Mouse (Mus musculus): ENCODE data around the gene Parvb. TPM values are rescaled to one million over a fixed set of nuclear protein-coding genes. Genes with fewer than 3 reads are reported as not detected.

Parvb gene
- polyA plus RNA-seq, 1 experiment from 2014 or later = 2.8 TPM

DNA sequence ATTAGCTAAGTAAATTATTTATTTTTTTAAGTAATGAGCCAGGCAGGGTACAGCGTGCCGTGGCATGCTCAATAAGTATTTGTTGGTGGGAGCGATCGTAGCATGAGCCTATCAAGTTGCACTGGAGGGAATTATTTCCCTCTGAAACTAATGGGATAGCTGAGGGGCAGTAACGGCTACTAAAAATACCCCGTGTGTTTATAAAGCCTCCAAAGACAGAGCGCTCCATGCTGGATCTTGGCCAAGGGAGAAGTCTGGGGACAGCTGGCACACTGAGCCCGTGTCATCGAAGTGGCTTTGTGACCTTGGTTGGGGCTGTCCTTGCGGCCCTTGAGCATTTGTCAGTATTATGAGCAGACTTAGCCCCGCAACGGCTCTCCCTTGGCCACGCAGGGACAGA, 19.4 kb downstream of the Parvb start:
- TF ChIP-seq CTCF (IDR thresholded peaks at IDR 0.05; ENCODE audit: low read depth) = no peak
- H3K4me3 ChIP-seq (ENCODE audit: low read depth, low read length) = no peak overlapping the region
- no peak overlapping the region for H3K4me2 ChIP-seq (replicated peaks; ENCODE audit: low read depth)
- H3K36me3 ChIP-seq (ENCODE audit: control insufficient read depth, insufficient read depth) = no peaks in the 10 kb centered on the region
- no peak overlapping the region for H3K9ac ChIP-seq (ENCODE audit: low read depth, low read length)
- H3K4me1 ChIP-seq (replicated peaks; ENCODE audit: control insufficient read depth, insufficient read depth, low read length) = no peaks in the 10 kb centered on the region; the same call in 1 of the 2 replicates
- no peaks in the 10 kb centered on the region for H3K9me3 ChIP-seq (ENCODE audit: control insufficient read depth)
- no peak for ATAC-seq
- H3K27me3 ChIP-seq (replicated peaks; ENCODE audit: control insufficient read depth, insufficient read depth, low read length) = no peaks in the 10 kb centered on the region
- H3K27ac ChIP-seq (ENCODE audit: low read depth, low read length) = no peak overlapping the region
- WGBS = 54% methylated on average over 13 of the region's 13 CpGs

- no peaks in the 10 kb centered on the region for H3K27me3 ChIP-seq (replicated peaks; ENCODE audit: control insufficient read depth, insufficient read depth, low read length)
- ATAC-seq = no peak
- 89% methylated on average over 7 of the region's 7 CpGs for WGBS
These were observed 20.8 kb downstream of the Parvb start for GRCm38 (mm10) chr15:84252645-84253044.

DNA sequence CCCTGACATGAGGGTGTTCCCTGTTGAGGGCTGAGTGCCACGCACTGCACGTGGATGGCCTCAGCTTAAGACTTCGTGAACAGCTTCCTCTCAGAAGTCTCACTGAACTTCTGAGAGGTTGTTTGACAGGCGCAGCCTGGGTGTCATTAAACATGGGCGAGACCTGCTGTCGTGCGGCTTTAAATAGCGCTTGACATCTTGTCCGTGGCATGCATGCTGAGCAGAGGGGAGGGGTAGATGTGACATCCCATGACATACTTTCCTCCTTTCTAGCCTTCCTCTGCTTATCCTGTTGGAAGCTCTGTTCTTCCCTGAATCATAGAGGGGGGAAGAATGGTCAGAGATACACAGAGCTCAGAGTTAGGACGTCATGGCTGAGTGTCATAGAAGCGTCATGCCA, 21.9 kb downstream of the Parvb start:
- no peaks in the 10 kb centered on the region for H3K27me3 ChIP-seq (replicated peaks; ENCODE audit: control insufficient read depth, insufficient read depth, low read length)
- no peaks in the 10 kb centered on the region; the same call in 1 of the 2 replicates for H3K4me1 ChIP-seq (replicated peaks; ENCODE audit: control insufficient read depth, insufficient read depth, low read length)
- no peak for ATAC-seq
- no peak overlapping the region for H3K27ac ChIP-seq (ENCODE audit: low read depth, low read length)
- 29% methylated on average over 11 of the region's 11 CpGs for WGBS
- H3K4me3 ChIP-seq (ENCODE audit: low read depth, low read length) = no peak overlapping the region
- H3K9ac ChIP-seq (ENCODE audit: low read depth, low read length) = no peak overlapping the region
- no peak overlapping the region for H3K4me2 ChIP-seq (replicated peaks; ENCODE audit: low read depth)
- H3K9me3 ChIP-seq (ENCODE audit: control insufficient read depth) = no peaks in the 10 kb centered on the region
- no peak for TF ChIP-seq CTCF (IDR thresholded peaks at IDR 0.05; ENCODE audit: low read depth)
- no peaks in the 10 kb centered on the region for H3K36me3 ChIP-seq (ENCODE audit: control insufficient read depth, insufficient read depth)

More at GRCm38 (mm10) chr15:84252645-84253044, 20.8 kb downstream of the Parvb start:
- TF ChIP-seq CTCF (IDR thresholded peaks at IDR 0.05; ENCODE audit: low read depth) = no peak
- Histone ChIP-seq H3K9me3 (ENCODE audit: control insufficient read depth) (no peaks in the 10 kb centered on the region), H3K4me1 (replicated peaks; ENCODE audit: control insufficient read depth, insufficient read depth, low read length) (no peaks in the 10 kb centered on the region; the same call in 1 of the 2 replicates), H3K9ac (ENCODE audit: low read depth, low read length) (no peak overlapping the region), H3K4me2 (replicated peaks; ENCODE audit: low read depth) (no peak overlapping the region), H3K4me3 (ENCODE audit: low read depth, low read length) (no peak overlapping the region), H3K27ac (ENCODE audit: low read depth, low read length) (no peak overlapping the region), H3K36me3 (ENCODE audit: control insufficient read depth, insufficient read depth) (no peaks in the 10 kb centered on the region)

DNA sequence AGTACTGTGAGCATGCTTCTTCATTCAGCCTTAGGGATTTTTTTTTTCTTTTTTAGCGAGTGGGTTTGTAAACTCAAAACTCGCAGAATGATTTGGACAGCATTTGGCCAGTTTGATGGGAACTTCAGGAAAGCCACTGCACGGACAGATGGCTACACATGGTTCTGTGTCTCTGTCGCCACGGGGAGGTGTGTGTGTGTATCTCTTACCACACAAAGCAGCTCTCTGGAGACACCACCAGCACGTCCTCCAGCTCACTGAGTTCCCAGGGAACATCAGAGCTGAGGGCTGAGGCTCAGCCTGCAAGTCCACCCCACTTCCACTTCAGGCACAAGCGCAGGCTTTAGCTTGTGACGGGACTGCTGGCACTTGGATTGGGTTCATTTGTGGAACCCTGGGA, 22.5 kb downstream of the Parvb start:
- Histone ChIP-seq H3K4me2 (replicated peaks; ENCODE audit: low read depth) (no peak overlapping the region), H3K36me3 (ENCODE audit: control insufficient read depth, insufficient read depth) (no peaks in the 10 kb centered on the region), H3K4me1 (replicated peaks; ENCODE audit: control insufficient read depth, insufficient read depth, low read length) (no peaks in the 10 kb centered on the region; the same call in 1 of the 2 replicates), H3K27me3 (replicated peaks; ENCODE audit: control insufficient read depth, insufficient read depth, low read length) (no peaks in the 10 kb centered on the region), H3K9me3 (ENCODE audit: control insufficient read depth) (no peaks in the 10 kb centered on the region), H3K9ac (ENCODE audit: low read depth, low read length) (no peak overlapping the region), H3K27ac (ENCODE audit: low read depth, low read length) (no peak overlapping the region), H3K4me3 (ENCODE audit: low read depth, low read length) (no peak overlapping the region)
- no peak for TF ChIP-seq CTCF (IDR thresholded peaks at IDR 0.05; ENCODE audit: low read depth)
- 62% methylated on average over 8 of the region's 8 CpGs for WGBS
- no peak for ATAC-seq

DNA sequence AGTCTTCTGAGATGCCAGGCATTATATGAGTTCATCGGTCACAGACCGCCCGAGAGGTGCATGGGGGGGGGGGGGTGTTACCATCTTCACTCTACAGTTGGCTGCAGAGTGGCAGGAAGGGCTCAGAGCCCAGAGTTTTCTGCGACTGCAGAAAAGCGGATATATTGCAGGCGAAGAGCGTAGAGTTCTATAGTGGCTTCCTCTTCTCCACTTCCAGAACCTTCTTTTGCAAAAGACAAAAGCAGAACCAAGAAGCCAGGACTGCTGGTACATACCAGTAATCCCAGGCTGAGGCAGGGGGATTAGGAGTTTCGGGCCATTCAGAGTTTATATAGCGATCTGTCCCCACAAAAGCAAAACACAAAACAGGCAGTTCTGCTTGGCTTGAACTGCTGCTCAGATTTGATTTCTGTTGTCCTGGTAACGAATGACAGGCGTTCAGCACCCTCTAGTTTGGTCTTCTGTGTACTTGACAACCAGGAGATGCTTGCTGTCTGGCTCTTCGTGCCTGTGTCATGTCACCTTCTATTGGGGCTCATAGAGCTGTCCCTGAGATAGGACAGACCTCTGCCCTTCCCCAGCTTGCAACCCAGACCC, 24.5 kb downstream of the Parvb start:
- no peak for ATAC-seq
- H3K4me2 ChIP-seq (replicated peaks; ENCODE audit: low read depth) = no peak overlapping the region
- no peaks in the 10 kb centered on the region for H3K36me3 ChIP-seq (ENCODE audit: control insufficient read depth, insufficient read depth)
- H3K27me3 ChIP-seq (replicated peaks; ENCODE audit: control insufficient read depth, insufficient read depth, low read length) = no peaks in the 10 kb centered on the region
- no peaks in the 10 kb centered on the region; the same call in 1 of the 2 replicates for H3K4me1 ChIP-seq (replicated peaks; ENCODE audit: control insufficient read depth, insufficient read depth, low read length)
- no peak for TF ChIP-seq CTCF (IDR thresholded peaks at IDR 0.05; ENCODE audit: low read depth)
- H3K9me3 ChIP-seq (ENCODE audit: control insufficient read depth) = no peaks in the 10 kb centered on the region
- no peak overlapping the region for H3K27ac ChIP-seq (ENCODE audit: low read depth, low read length)
- WGBS = 70% methylated on average over 12 of the region's 12 CpGs
- no peak overlapping the region for H3K9ac ChIP-seq (ENCODE audit: low read depth, low read length)
- H3K4me3 ChIP-seq (ENCODE audit: low read depth, low read length) = no peak overlapping the region

DNA sequence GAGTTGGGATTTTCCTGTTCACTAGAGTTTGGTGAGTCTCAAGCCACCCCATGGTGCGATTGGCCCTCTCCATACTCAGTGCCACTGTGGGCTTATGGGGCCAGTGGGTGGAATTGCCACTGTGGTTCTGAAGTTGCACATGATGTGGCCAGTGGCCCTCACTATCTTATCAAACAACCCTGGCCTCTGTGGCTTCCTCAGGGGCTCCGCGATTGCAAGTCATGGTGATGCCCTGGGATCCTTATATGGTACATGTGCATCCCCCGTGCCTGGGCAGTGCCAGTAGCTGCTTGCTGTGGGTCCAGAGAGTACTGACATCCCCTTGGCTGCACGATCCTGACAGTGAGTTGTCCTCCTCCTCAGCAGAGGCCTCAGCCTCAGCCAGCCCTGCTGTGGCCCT, 25.0 kb downstream of the Parvb start:
- Histone ChIP-seq H3K4me3 (ENCODE audit: low read depth, low read length) (no peak overlapping the region), H3K36me3 (ENCODE audit: control insufficient read depth, insufficient read depth) (no peaks in the 10 kb centered on the region), H3K4me1 (replicated peaks; ENCODE audit: control insufficient read depth, insufficient read depth, low read length) (no peaks in the 10 kb centered on the region; the same call in 1 of the 2 replicates), H3K27me3 (replicated peaks; ENCODE audit: control insufficient read depth, insufficient read depth, low read length) (no peaks in the 10 kb centered on the region), H3K27ac (ENCODE audit: low read depth, low read length) (no peak overlapping the region), H3K9me3 (ENCODE audit: control insufficient read depth) (no peaks in the 10 kb centered on the region), H3K4me2 (replicated peaks; ENCODE audit: low read depth) (no peak overlapping the region), H3K9ac (ENCODE audit: low read depth, low read length) (no peak overlapping the region)
- ATAC-seq = no peak
- WGBS = 80% methylated on average over 5 of the region's 5 CpGs
- no peak for TF ChIP-seq CTCF (IDR thresholded peaks at IDR 0.05; ENCODE audit: low read depth)

Data from intestine, postnatal 0 days (tissue).